Mouse (Mus musculus) urinary bladder, postnatal 36 days (tissue): ENCODE results near the gene Coasy.

Source experiments
- DNase-seq, 2 experiments: peaks; one replicate each; pipeline ENCODE4 v3.0.0; 2022; ENCODE audit warnings: low spot score in 2 of 2, mixed read lengths in 1 of 2

Coasy gene

GRCm38 (mm10) chr11:101062971-101063675 lies 19.2 kb upstream of the Coasy start:
- DNase-seq = peak in 1 of 2 experiments; percentile 33

GRCm38 (mm10) chr11:101063676-101064327 lies 18.6 kb upstream of the Coasy start:
- peak; percentile 59 to 65 for DNase-seq

- DNase-seq = no peak
These were observed 17.9 kb upstream of the Coasy start for GRCm38 (mm10) chr11:101064462-101064861.

- DNase-seq = no peak
These were observed 17.4 kb upstream of the Coasy start for GRCm38 (mm10) chr11:101065002-101065401.

GRCm38 (mm10) chr11:101066549-101067412 lies 15.6 kb upstream of the Coasy start:
- peak; percentile 79 to 83 for DNase-seq

GRCm38 (mm10) chr11:101069391-101070188 lies 12.8 kb upstream of the Coasy start, which contains the start of gene Naglu:
Gene Naglu, plus strand, starts transcription at chr11:101070012.
- peak; percentile 90 to 96 for DNase-seq

DNA sequence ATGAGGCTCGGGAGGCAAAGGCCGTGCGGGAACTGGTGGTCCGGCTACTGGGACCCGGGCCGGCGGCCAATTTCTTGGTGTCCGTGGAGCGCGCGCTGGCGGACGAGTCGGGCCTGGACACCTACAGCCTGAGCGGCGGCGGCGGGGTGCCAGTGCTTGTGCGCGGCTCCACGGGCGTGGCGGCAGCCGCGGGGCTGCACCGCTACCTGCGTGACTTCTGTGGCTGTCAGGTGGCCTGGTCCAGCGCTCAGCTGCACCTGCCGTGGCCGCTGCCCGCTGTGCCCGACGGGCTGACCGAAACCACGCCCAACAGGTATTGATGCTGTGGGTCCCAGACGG lies 12.2 kb upstream of the Coasy start:
- no peak for DNase-seq

DNA sequence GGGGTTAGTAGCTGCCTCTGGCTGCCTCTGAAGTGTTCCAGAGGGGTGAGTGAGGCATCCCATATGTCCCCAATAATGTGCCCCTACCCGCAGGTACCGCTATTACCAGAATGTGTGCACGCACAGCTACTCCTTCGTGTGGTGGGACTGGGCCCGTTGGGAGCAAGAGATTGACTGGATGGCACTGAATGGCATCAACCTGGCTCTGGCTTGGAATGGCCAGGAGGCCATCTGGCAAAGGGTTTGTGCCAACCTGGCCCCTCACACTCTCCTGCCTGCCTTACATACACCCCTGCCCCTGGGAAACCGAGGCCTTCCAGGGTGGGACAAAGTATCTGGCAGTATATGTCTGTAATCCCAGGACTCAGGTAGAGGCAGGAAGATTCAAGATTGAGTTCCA lies 11.4 kb upstream of the Coasy start:
- DNase-seq = no peak

- no peak for DNase-seq
These were observed 10.4 kb upstream of the Coasy start for GRCm38 (mm10) chr11:101071810-101072428.

DNA sequence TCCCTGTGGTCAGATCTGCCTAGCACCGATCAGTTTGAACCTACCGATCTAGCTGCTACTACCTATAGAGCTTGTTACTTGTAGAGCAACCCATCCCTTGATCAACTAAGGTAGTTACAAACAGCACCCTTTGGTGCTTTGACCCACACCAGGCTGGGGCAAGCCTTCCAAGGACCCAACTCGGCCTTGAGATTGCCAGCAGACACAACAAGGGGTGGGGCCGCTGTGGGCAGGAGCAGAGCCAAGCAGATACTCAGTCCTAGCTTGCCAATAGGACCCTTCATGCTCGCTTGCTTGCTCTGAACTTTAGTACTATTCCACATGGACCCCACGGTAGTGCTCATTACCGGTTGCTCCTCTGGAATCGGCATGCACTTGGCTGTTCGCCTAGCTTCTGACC lies 4.2 kb upstream of the Coasy start, which contains the start of gene Hsd17b1:
Gene Hsd17b1 (plus strand): TSS at position 291 of the 400 bp plus-strand sequence.
- no peak for DNase-seq

GRCm38 (mm10) chr11:101079746-101080145 lies 2.6 kb upstream of the Coasy start:
- DNase-seq = no peak

DNA sequence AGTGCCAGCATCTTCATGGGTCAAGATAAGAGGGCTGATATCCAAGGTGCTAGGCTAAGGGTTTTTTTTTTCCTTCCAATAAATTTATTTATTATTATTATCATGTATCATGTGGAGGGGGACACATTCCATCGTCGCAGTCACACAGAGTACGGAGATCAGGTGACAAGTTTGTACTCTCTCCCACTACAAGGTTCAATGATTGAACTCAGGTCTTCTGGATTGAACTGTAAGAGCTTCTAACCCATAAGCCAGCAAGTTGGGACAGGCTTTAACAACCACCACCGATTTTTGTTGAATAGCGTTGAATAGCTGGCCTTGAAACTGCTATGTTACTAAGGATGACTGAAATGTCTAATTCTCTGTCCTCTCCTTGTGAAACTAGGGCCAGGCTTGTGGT lies 1.9 kb upstream of the Coasy start:
- no peak for DNase-seq

- no peak for DNase-seq
These were observed 706 bp upstream of the Coasy start for GRCm38 (mm10) chr11:101081659-101082058.

DNA sequence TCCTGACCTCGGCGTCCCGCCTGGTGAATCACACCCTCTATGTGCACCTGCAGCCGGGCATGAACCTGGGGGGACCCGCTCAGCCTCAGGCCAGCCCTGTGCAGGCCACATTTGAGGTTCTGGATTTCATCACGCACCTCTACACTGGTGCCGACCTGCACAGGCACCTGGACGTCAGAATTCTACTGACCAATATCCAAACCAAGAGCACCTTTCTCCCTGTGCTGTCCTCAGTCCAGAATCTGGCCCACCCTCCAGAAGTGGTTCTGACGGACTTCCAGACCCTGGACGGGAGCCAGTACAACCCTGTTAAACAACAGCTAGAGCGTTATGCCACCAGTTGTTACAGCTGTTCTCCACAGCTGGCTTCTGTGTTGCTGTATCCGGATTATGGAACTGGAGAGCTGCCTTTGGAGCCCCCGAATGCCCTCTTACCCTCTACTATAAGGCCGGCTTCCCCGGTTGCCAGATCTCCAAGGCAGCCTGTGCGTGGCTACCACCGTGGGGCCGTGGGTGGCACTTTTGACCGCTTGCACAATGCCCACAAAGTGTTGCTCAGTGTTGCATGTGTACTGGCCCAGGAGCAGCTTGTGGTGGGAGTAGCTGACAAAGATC lies 825 bp downstream of the Coasy start:
- peak in 1 of 2 experiments; percentile 45 for DNase-seq

DNA sequence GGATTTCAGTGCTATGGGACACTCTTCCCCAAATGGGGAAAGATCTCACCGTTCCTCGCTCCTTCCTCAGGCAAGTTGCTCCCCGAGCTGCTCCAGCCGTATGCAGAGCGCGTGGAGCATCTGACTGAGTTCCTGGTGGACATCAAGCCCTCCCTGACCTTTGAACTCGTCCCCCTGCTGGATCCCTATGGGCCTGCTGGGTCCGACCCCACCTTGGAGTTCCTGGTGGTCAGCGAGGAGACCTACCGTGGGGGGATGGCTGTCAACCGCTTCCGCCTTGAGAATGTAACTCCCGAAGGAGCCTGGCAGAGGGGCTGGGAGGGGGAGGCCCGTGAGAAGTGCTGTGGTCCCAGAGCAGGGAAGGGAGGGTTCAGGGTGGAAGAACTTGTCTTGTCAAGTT lies 1.9 kb downstream of the Coasy start:
- DNase-seq = no peak

DNA sequence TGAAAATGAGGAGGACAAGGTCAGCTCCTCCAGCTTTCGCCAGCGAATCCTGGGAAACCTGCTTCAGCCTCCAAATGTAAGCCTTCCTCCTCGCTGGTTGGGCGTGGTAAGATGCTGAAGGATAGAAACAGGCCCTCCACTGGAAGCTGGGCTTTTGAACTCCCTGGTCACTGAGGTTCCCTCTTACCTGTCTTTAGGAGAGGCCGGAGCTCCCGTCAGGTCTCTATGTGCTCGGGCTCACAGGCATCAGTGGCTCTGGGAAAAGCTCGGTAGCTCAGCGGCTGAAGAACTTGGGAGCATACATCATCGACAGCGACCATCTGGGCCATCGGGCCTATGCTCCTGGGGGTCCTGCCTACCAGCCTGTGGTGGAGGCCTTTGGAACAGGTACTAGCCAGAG lies 2.4 kb downstream of the Coasy start:
- DNase-seq = no peak

GRCm38 (mm10) chr11:101085617-101086322 lies 3.4 kb downstream of the Coasy start:
- DNase-seq = no peak

- DNase-seq = no peak
These were observed 3.9 kb downstream of the Coasy start for GRCm38 (mm10) chr11:101086323-101086674.

DNA sequence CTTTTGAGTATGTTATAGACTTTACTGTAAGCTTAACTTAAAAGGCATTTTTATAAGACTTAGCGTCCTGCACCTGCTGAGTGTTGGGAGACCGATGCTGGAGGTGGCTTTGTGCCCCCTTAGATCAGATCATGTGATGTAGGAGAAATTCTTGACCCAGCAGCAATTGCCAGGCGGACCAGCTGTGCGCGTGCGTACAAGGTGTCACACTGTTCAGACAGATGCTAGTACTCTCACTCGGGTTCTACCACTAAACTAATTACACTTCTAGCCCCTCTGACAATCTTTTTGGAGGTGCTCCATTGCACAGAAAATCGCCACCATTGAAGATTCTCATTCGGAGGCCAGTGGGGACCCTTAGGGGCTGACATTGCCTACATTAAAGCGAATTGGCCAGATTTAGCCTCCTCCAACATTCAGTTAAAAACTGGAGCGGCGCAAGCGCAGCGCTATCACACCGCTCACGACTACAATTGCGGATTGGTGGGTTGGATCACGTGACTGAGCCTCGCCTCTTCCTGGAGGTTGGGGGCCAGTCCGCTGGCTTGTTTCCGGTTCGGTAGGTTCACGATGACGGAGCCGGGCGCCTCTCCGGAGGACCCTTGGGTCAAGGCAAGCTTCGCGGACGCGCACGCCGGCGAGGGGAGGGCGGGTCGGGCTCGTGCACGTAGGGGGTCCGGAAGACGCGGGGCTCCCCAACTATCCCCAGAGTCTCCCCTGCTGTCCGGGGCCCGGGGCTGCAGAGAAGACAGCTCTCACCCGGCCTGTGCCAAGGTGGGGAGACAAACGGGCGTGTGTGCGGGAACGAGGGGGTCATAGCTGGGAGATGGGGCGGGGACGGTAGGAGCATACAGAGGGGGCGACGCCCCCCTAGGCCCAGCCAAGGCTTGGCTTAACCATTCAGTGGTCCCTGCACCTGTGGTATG lies 4.7 kb downstream of the Coasy start, which contains the start of gene Mlx:
Gene Mlx (plus strand): TSS at position 522 of the 926 bp plus-strand sequence.
- peak; percentile 84 to 90 for DNase-seq
